Mouse (Mus musculus): ENCODE data around the gene Myo16. TPM values are rescaled to one million over a fixed set of nuclear protein-coding genes. Genes with fewer than 3 reads are reported as not detected.

Gene Myo16
- total RNA-seq, 2 experiments from 2014 or later, result 10.7 to 10.8 TPM

- DNase-seq (ENCODE audit: low spot score in 2 of 2), result no peak
These were observed 147.1 kb downstream of the Myo16 start for GRCm38 (mm10) chr8:10300797-10301196.

DNA sequence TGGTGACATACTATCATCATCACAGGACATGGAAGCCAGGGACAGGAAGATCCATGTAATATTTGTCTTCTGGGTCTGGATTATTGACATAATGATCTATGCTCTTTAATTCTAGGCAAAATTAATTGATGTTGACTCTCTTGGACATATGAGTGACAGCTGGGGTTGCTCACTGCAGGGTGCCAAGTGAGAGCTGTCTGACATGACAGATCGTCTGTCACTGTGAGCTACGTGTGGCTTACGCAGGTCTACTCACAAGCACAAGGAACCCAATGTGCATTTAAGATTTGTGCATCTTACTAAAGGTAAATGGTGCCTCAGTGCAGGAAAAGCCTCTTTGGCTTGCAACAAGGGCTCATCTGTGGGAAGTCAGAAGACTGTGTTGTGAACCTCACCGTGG lies 149.3 kb downstream of the Myo16 start:
- no peak for DNase-seq (ENCODE audit: low spot score in 2 of 2)

GRCm38 (mm10) chr8:10303992-10304391 lies 150.3 kb downstream of the Myo16 start:
- DNase-seq (ENCODE audit: low spot score in 2 of 2), result no peak

GRCm38 (mm10) chr8:10304721-10305120 lies 151.0 kb downstream of the Myo16 start:
- DNase-seq (ENCODE audit: low spot score in 2 of 2), result no peak

- DNase-seq (ENCODE audit: low spot score in 2 of 2), result no peak
These were observed 153.6 kb downstream of the Myo16 start for GRCm38 (mm10) chr8:10307345-10307744.

- DNase-seq (ENCODE audit: low spot score in 2 of 2), result no peak
These were observed 154.2 kb downstream of the Myo16 start for GRCm38 (mm10) chr8:10307770-10308476.

DNA sequence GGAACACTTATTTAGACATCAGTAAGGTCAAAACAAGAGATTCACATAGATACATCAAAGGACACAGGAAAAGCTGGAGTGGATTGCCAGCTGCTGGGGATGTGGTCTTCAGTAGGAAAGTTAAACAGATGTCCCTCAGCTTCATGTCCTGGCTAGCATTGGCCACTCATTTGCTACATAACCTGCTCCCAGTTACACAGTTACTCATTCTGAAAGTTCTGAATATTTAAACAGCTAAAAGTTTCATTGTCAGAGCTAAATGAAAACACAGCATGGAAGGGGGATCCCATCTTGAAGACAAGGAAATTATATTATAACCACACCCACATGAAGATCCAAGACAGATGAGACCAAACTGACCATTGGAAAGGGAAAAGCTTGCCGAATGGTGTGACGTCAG lies 156.8 kb downstream of the Myo16 start:
- no peak for DNase-seq (ENCODE audit: low spot score in 2 of 2)

DNA sequence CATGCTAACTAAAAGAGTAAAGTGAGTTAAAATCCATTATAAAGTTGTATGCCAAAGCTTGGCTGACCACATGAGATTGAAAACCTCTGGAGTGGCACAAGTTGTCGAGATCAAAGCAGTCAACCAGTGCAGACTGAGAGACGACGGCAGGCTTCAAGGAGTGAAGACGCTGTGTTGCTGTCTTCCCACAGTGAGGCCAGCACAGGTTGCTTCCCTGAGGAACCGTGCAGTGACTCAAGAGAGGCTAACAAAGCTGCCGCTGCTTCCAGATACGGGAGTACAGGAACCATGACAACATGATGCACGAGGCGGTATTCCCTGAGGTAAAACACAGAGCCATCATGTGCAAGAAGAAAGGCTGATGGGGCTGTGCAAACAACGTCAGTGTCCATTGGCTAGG lies 158.6 kb downstream of the Myo16 start:
- no peak for DNase-seq (ENCODE audit: low spot score in 2 of 2)

GRCm38 (mm10) chr8:10316201-10316600 lies 162.5 kb downstream of the Myo16 start:
- no peak for DNase-seq (ENCODE audit: low spot score in 2 of 2)

GRCm38 (mm10) chr8:10318103-10318502 lies 164.4 kb downstream of the Myo16 start:
- DNase-seq (ENCODE audit: low spot score in 2 of 2), result no peak

DNA sequence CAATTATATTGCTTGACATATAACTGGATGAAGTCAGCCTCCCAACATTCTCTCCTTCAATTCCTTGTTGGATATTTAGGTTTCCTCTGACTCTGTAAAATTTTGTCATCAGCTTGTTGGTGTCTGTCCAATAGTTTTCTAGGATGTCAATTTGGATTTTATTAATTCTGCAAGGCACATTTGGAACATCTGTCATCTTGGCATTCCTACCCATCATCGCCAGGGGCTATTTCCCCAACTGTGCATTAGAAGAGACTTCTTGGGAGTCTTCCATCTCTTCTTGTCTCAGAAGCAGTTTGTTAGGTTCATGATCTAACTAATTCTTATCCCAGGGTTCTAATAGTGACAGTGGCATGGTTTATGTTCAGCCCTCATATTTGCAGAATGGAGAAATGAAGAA lies 196.7 kb downstream of the Myo16 start:
- DNase-seq (ENCODE audit: low spot score in 2 of 2), result no peak

DNA sequence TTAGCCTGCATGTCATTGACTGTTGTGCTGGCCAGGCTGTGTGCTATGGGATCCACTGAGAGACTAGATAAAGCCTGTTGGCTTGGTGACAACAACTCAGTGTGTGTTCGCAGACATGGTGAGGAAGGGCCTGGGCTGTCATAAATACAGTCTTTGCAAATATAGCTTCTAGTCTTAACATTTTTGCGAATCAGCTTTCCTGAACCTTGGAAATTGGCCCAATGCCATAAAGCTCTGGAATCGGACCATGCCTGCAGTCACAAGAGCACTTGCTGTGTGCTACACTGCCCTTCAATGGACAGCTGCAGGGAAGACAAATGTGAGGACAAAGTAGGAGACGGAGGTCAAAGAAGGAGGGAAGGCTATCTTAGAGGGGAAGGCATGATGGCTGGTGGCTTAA lies 205.0 kb downstream of the Myo16 start:
- DNase-seq (ENCODE audit: low spot score in 2 of 2), result no peak

DNA sequence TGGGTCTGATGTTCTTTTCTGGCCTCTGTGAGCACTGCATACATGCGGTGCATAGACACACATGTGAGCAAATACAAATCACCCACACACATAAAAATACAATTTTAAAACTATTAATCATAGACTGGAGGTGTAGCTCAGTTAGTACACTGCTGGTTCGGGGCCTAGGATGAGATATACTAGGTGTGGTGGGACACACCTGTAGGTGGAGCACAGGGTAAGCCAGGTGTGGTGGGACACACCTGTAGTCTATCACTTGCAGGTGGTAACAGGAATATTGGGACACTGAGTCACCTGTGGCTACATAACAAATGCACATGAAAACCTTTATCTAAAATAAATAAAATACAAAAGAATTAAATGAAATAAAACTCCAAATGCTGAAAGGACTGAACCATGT lies 209.2 kb downstream of the Myo16 start:
- DNase-seq (ENCODE audit: low spot score in 2 of 2), result no peak

GRCm38 (mm10) chr8:10363654-10364406 lies 210.1 kb downstream of the Myo16 start:
- no peak for DNase-seq (ENCODE audit: low spot score in 2 of 2)

DNA sequence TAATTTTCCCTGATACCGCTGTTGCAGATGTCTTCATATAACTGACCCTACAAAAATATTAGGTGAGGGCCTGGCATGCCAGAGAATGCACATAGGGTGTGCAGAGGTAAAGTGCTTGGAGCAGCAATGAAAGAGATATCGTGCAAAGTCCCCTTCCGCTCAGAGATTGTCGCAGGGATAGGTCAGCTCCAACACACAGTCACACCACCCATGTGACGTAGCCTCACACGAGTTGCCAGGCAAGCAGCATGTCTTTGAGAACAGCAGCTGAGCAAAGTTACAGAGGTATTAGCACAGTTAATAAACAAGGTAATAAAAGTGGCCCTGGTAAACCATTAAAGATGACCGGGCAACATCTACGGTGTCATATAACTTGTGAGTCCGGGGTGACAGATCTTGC lies 212.4 kb downstream of the Myo16 start:
- DNase-seq (ENCODE audit: low spot score in 2 of 2), result no peak

DNA sequence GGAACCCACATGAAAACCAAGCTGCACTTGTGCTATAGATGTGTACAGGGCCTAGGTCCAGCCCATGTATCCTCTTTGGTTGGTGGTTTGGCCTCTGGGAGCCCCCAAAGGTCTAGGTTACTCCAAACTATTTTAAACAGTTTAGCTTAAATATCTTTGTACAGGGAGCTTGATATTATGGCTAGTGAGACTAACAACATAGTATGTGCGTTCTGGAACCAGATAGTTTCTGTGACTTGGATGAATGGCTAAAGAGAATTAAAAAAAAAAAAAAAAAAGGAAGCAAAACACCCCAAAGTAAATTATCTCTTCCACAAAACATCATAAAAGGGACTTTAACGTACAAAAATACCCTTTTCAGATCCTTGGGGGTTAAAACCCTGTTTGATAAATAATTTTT lies 218.9 kb downstream of the Myo16 start:
- DNase-seq (ENCODE audit: low spot score in 2 of 2), result no peak

DNA sequence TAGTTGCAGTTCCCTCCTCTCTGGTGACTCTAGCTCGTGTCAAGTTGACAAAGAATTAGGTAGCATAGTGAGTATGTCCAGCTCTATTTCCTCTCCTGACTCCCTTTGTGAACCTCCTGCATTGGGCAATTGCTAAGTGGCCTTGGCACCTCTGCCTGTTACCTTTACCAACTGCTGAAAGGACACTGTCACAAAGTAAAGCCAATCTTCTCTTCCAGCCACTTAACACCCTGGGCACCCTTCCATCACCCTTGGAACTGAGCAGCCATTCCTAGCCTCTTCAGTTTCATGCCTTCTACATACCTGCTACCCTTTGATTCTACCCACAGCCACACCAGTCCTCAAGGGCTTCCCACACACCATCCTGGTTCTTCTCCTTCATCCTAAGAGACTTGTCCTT lies 233.4 kb downstream of the Myo16 start:
- DNase-seq (ENCODE audit: low spot score in 2 of 2), result no peak

DNA sequence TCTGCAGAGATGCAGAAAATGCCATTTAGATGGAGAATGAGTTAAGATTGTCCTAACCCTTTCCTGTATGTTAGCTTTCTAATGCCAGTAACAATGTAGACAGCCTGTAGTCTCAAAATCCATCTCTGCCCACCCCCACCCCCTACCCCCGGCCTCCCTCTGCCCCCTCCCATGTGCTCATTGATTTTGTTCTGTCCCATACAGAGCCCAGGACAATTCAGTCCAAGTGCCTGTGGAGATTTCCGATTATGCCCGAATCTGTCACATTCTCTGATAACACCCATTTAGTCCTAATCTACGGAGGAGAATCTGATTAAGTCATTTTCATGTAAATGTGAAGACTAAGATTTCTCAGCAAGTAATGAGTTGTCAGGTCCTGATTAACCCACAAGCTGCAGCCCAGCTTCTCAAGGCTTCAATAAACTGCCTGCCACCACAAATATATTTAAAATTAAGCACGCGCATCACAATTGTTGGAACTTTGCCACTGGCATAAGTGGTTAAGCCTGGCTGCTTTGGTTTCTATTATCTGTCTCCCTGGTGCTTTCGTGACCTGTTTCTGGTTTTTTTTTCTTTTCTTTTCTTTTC lies 237.5 kb downstream of the Myo16 start:
- no peak for DNase-seq (ENCODE audit: low spot score in 2 of 2)

DNA sequence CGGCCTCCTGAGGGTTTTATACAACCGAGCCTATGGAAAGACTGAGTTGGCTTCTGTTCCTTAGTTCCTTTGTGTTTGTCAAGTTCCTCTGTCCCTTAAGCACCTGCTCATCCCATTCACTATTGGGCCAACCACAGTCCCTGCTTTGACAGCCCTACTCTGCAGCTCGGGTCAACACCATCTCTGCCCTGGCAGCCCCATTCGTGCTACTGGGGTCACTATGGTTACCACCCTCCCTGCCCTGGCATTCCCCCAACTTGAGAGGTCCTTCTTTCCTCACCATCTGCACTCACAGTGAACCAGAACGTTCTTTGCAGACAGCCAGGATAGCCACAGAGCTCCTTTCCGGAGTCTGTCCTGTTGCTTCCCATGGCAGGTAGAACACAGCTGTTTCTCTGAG lies 238.2 kb downstream of the Myo16 start:
- no peak for DNase-seq (ENCODE audit: low spot score in 2 of 2)

DNA sequence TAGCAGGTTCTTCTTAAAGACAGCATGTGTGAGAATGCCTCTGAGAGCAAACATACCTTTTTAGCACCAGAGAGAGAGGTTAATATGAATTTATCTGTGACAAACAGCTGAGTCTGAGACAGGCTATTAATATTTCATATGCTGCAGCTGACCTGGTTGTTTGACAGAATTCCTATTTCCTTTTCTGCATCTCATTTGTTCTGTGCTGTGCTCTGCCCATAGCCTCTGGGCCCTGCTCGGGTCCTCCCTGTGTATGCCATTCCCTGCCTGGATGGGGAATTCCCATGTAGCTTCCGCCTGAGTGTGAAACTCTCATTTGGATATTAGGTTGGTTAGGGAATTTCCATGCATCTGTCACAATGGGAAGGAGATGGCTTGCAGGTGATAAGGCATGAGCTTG lies 240.8 kb downstream of the Myo16 start:
- no peak for DNase-seq (ENCODE audit: low spot score in 2 of 2)

- DNase-seq (ENCODE audit: low spot score in 2 of 2), result no peak
These were observed 241.4 kb downstream of the Myo16 start for GRCm38 (mm10) chr8:10395146-10395545.

GRCm38 (mm10) chr8:10402606-10403005 lies 248.9 kb downstream of the Myo16 start:
- no peak for DNase-seq (ENCODE audit: low spot score in 2 of 2)

Data from gastrocnemius, postnatal 4 days (tissue).